Mouse (Mus musculus) MEL (cell line): ENCODE measurements around the gene Cysrt1.

Experiments used
- E2F4 ChIP-seq: IDR thresholded peaks from 2 replicates; pipeline ENCODE4 v1.6.1; 2011; ENCODE audit warnings: low read depth, low read length, improper control_type of control experiment, borderline replicate concordance
- ETS1 ChIP-seq: IDR thresholded peaks from 2 replicates; pipeline ENCODE4 v1.6.1; 2012; ENCODE audit warnings: low read depth, mild to moderate bottlenecking, inconsistent platforms, low read length, improper control_type of control experiment, moderate library complexity
- HCFC1 ChIP-seq: IDR thresholded peaks from 2 replicates; pipeline ENCODE4 v1.6.1; 2012; ENCODE audit warnings: low read depth, mild to moderate bottlenecking, inconsistent platforms, low read length, improper control_type of control experiment, moderate library complexity

DNA sequence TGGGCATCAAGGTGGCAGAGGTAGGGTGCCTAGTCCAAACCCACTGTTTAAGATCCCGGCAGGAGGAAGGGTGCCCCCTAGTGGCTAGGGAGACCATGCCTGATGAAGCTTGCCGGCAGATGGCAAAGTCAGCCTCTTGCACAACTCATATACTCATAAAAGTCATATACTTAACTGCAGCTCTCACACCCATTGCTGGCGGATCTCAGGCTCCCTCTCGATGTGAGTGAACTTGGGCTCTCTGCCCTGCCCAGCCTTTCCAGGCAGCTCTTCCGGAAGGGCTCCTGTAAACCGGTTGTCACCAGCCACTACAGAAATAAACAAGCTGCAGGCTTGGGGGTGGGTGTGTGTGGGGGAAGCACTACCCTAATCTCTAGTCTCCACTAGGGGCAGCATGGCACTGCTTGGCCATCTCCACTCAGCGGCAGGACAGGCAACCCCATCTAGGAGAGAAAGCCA lies 13.8 kb downstream of the Cysrt1 start:
- TF ChIP-seq E2F4 (no peak), ETS1 (no peak), HCFC1 (peak; percentile 68)
